Mouse (Mus musculus): ENCODE data around the gene Pla2g2e. TPM values are rescaled to one million over a fixed set of nuclear protein-coding genes. Genes with fewer than 3 reads are reported as not detected.

The Pla2g2e gene
- polyA plus RNA-seq, 1 experiment from 2014 or later, result not detected

DNA sequence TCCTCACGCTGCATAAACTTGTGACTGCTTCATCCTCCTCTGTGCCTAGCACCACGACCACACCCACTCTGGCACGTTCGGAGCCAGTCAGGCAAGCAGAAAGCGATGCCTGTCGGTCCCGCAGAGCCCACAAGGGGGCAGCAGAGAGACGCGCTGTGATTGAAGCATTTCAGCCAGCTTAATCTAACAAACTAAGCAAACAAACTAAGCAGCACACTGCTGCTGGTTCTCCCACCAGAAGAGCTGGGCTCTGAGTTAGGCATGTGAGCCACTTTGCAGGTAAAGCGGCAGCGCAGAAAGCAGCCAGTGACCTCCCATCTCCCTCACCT, 44.4 kb downstream of the Pla2g2e start:
- Histone ChIP-seq H3K4me1 (replicated peaks; ENCODE audit: control insufficient read depth, insufficient read depth, low read length) (no peaks in the 10 kb centered on the region), H3K27ac (ENCODE audit: low read depth, low read length) (no peak overlapping the region), H3K27me3 (ENCODE audit: control insufficient read depth, insufficient read depth, low read length) (no peaks in the 10 kb centered on the region), H3K36me3 (ENCODE audit: control insufficient read depth, insufficient read depth, low read length) (no peaks in the 10 kb centered on the region), H3K9me3 (ENCODE audit: control insufficient read depth, low read length) (no peaks in the 10 kb centered on the region), H3K4me2 (ENCODE audit: low read depth, low read length, severe bottlenecking) (peak overlapping the region; percentile 39), H3K4me3 (ENCODE audit: low read depth, low read length) (peak overlapping the region; percentile 17; the same call in 1 of the 2 replicates), H3K9ac (ENCODE audit: low read length) (no peak overlapping the region)
- ATAC-seq (replicated peaks; ENCODE audit: low FRiP score), result peak; percentile 61; the same call in 1 of the 2 replicates
- DNase-seq (ENCODE audit: low spot score), result peak; percentile 97
- WGBS, result 2% methylated on average over 11 of the region's 11 CpGs

DNA sequence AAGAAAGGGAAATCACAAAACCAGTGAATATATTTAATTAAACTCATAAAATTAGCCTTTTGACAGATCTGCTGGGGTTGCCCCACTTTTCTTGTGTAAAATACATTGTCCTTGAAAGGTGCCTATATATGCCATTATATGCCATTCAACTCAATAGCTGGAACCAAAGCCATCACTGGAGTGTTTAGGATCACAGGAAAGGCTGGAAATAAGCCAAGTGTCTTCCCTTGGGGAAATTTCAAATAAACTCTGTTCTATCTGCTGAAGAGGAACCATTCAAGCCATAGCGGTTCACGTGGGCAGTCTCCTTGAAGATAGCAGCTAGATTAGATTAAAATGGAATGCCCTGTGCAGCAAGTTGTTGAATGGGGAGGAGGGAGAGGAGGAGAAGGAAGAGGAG, 47.8 kb downstream of the Pla2g2e start:
- no peak for DNase-seq (ENCODE audit: low spot score)
- Histone ChIP-seq H3K36me3 (ENCODE audit: control insufficient read depth, insufficient read depth, low read length) (no peaks in the 10 kb centered on the region), H3K4me3 (ENCODE audit: low read depth, low read length) (no peak overlapping the region), H3K9ac (ENCODE audit: low read length) (no peak overlapping the region), H3K4me1 (replicated peaks; ENCODE audit: control insufficient read depth, insufficient read depth, low read length) (no peaks in the 10 kb centered on the region), H3K27ac (ENCODE audit: low read depth, low read length) (no peak overlapping the region), H3K4me2 (ENCODE audit: low read depth, low read length, severe bottlenecking) (no peak overlapping the region), H3K9me3 (ENCODE audit: control insufficient read depth, low read length) (no peaks in the 10 kb centered on the region), H3K27me3 (ENCODE audit: control insufficient read depth, insufficient read depth, low read length) (no peaks in the 10 kb centered on the region)
- ATAC-seq (replicated peaks; ENCODE audit: low FRiP score), result no peak
- 84% methylated on average over 2 of the region's 2 CpGs for WGBS

Other genes with a start within 250 kb of the Pla2g2e start
- gene Vwa5b1, start 242.1 kb upstream of the Pla2g2e start, polyA plus RNA-seq (2014; fragmentation: Nextera tagmentation; extraction: Ambion mirVana), result 0.08 and 0.13 TPM in 2 replicates
- gene Pla2g2c, start 153.2 kb upstream of the Pla2g2e start, polyA plus RNA-seq (2014; fragmentation: Nextera tagmentation; extraction: Ambion mirVana), result 0.37 and 0.52 TPM in 2 replicates
- 1.5 and 1.6 TPM in 2 replicates for gene Ubxn10, start 140.8 kb upstream of the Pla2g2e start, polyA plus RNA-seq (2014; fragmentation: Nextera tagmentation; extraction: Ambion mirVana)
- 0.09 TPM in 1 of 2 replicates, not detected in the other for gene Pla2g2f, start 120.3 kb upstream of the Pla2g2e start, polyA plus RNA-seq (2014; fragmentation: Nextera tagmentation; extraction: Ambion mirVana)
- not detected in 2 replicates for gene Pla2g2d, start 102.2 kb upstream of the Pla2g2e start, polyA plus RNA-seq (2014; fragmentation: Nextera tagmentation; extraction: Ambion mirVana)
- gene Pla2g5, start 14.5 kb upstream of the Pla2g2e start, polyA plus RNA-seq (2014; fragmentation: Nextera tagmentation; extraction: Ambion mirVana), result 0.31 and 0.33 TPM in 2 replicates
- gene Gm13030, start 4.0 kb upstream of the Pla2g2e start, polyA plus RNA-seq (2014; fragmentation: Nextera tagmentation; extraction: Ambion mirVana), result not detected in 2 replicates
- gene Otud3, start 36.0 kb downstream of the Pla2g2e start, polyA plus RNA-seq (2014; fragmentation: Nextera tagmentation; extraction: Ambion mirVana), result 2.8 and 3.5 TPM in 2 replicates
- gene Rnf186, start 89.2 kb downstream of the Pla2g2e start, polyA plus RNA-seq (2014; fragmentation: Nextera tagmentation; extraction: Ambion mirVana), result not detected in 2 replicates
- gene Tmco4, start 94.9 kb downstream of the Pla2g2e start, polyA plus RNA-seq (2014; fragmentation: Nextera tagmentation; extraction: Ambion mirVana), result 0.77 and 0.96 TPM in 2 replicates
- gene Htr6, start 197.6 kb downstream of the Pla2g2e start, polyA plus RNA-seq (2014; fragmentation: Nextera tagmentation; extraction: Ambion mirVana), result 0.27 TPM in 1 of 2 replicates, not detected in the other
- gene Nbl1, start 215.1 kb downstream of the Pla2g2e start, polyA plus RNA-seq (2014; fragmentation: Nextera tagmentation; extraction: Ambion mirVana), result 23.9 and 24.7 TPM in 2 replicates